Mouse (Mus musculus) thymus, postnatal 36 days (tissue): ENCODE results near the gene Gm21518.
"Not testable (repeated sequence)": the region's sequence is repeated elsewhere in the genome, so short reads cannot be mapped to it uniquely, and the experiment has no call there.

Experiments used
- DNase-seq, 2 experiments: peaks; one replicate each; pipeline ENCODE4 v3.0.0; 2022; ENCODE audit warnings: mixed read lengths in 2 of 2

Gm21518 gene

DNA sequence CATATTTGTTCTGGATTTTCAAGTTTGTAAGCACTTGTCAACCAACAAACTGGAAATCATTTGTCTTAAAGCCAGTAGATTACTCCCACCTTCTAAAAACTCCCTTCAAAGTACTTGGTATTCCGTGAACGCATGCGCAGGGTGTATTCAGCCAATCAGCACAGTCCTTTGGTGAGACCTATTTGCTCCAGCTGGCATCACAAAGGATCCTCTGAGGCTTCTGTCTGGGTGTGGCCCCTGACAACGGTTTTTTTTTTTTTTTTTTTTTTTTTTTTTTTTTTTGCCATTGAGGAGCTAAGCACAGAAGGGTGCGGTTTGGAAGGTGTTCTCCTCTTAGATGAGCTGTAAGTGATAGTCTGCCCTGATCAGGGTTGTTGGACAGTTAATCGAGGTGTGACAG is at the start of gene Gm21518:
Gene Gm21518 (plus strand): TSS at position 301 of the 400 bp plus-strand sequence.
- DNase-seq: not testable (repeated sequence)
